Mouse (Mus musculus) forebrain, embryonic 15.5 days (tissue): ENCODE results near the gene Ankrd13d. TPM values are rescaled to one million over a fixed set of nuclear protein-coding genes. Genes with fewer than 3 reads are reported as not detected.
A peak's percentile ranks its signal among the peaks of the same experiment; 100 is the strongest.
"Not testable (repeated sequence)": the region's sequence is repeated elsewhere in the genome, so short reads cannot be mapped to it uniquely, and the experiment has no call there.

Experiments used
- ATAC-seq: fragments of 200-750 bp; cut with Nextera tagmentation; replicated peaks from 2 replicates; pipeline ENCODE4 v1.8.0; 2017; ENCODE audit warnings: mild to moderate bottlenecking, moderate TSS enrichment, moderate library complexity
- H3K27ac ChIP-seq: fragments of 300-500 bp; sonication (generic); replicated peaks from 2 replicates; pipeline ENCODE4 v1.5.1; 2015; ENCODE audit warnings: mild to moderate bottlenecking, inconsistent platforms
- H3K27me3 ChIP-seq: fragments of 300-500 bp; sonication (generic); 2 replicates; pipeline ENCODE4 v1.6.1; 2015; ENCODE audit warnings: inconsistent platforms
- H3K36me3 ChIP-seq: fragments of 300-500 bp; sonication (generic); 2 replicates; pipeline ENCODE4 v1.6.1; 2015; ENCODE audit warnings: mild to moderate bottlenecking, inconsistent platforms
- H3K4me1 ChIP-seq: fragments of 300-500 bp; sonication (generic); 2 replicates; pipeline ENCODE4 v1.6.1; 2015; ENCODE audit warnings: inconsistent platforms
- H3K4me2 ChIP-seq: fragments of 300-500 bp; sonication (generic); replicated peaks from 2 replicates; pipeline ENCODE4 v1.6.1; 2015; ENCODE audit warnings: mild to moderate bottlenecking, inconsistent platforms
- H3K4me3 ChIP-seq: fragments of 300-500 bp; sonication (generic); 2 replicates; pipeline ENCODE4 v1.5.1; 2015; ENCODE audit warnings: mild to moderate bottlenecking, inconsistent platforms
- H3K9ac ChIP-seq: fragments of 300-500 bp; sonication (generic); replicated peaks from 2 replicates; pipeline ENCODE4 v1.6.1; 2015; ENCODE audit warnings: mild to moderate bottlenecking, inconsistent platforms
- H3K9me3 ChIP-seq: fragments of 300-500 bp; sonication (generic); 2 replicates; pipeline ENCODE4 v1.6.1; 2016; ENCODE audit warnings: inconsistent platforms
- WGBS: fragments of 180-500 bp; shearing (Covaris S2); methylation state at CpG from one replicate; pipeline ENCODE4 v1.1.7; 2015; ENCODE audit warnings: mixed read lengths; 5-methylcytosine and 5-hydroxymethylcytosine counted together
- polyA plus RNA-seq: library from polyadenylated mRNA; unstranded; fragments of >200 nt; fragmentation: Nextera tagmentation; extraction: Ambion mirVana; gene quantifications from 2 replicates; pipeline ENCODE4 v1.2.1, GENCODE M21; 2015

The Ankrd13d gene
- polyA plus RNA-seq, 1 experiment from 2014 or later = 26.2 TPM

- Histone ChIP-seq H3K4me3 (no peak overlapping the region), H3K9ac (no peak overlapping the region), H3K27me3 (no peaks in the 10 kb centered on the region), H3K4me2 (no peak overlapping the region), H3K4me1 (peaks cover 6% of the 10 kb centered on the region), H3K36me3 (no peaks in the 10 kb centered on the region), H3K27ac (no peak overlapping the region), H3K9me3 (no peaks in the 10 kb centered on the region)
- 72% methylated on average over 11 of the region's 11 CpGs for WGBS
- no peak for ATAC-seq
Observed at GRCm38 (mm10) chr19:4255583-4256162, 27.3 kb downstream of the Ankrd13d start.

GRCm38 (mm10) chr19:4254230-4254629, 28.7 kb downstream of the Ankrd13d start:
- Histone ChIP-seq H3K27me3 (no peaks in the 10 kb centered on the region), H3K4me3 (no peak overlapping the region), H3K36me3 (no peaks in the 10 kb centered on the region), H3K4me1 (peaks cover 6% of the 10 kb centered on the region), H3K27ac (no peak overlapping the region), H3K9ac (no peak overlapping the region), H3K9me3 (no peaks in the 10 kb centered on the region), H3K4me2 (no peak overlapping the region)
- WGBS = 87% methylated on average over 7 of the region's 7 CpGs
- ATAC-seq = no peak

- H3K27me3 ChIP-seq, H3K36me3 ChIP-seq, H3K27ac ChIP-seq, H3K9ac ChIP-seq, ATAC-seq, H3K4me2 ChIP-seq, H3K4me3 ChIP-seq, H3K9me3 ChIP-seq, H3K4me1 ChIP-seq: not testable (repeated sequence)
- WGBS = 82% methylated on average over 1 of the region's 1 CpGs
Observed at GRCm38 (mm10) chr19:4248683-4249082, 34.3 kb downstream of the Ankrd13d start.

- no peak overlapping the region for H3K4me3 ChIP-seq
- no peak overlapping the region for H3K9ac ChIP-seq
- ATAC-seq = no peak
- no peaks in the 10 kb centered on the region for H3K36me3 ChIP-seq
- no peak overlapping the region for H3K27ac ChIP-seq
- WGBS = 60% methylated on average over 1 of the region's 1 CpGs
- no peaks in the 10 kb centered on the region for H3K27me3 ChIP-seq
- H3K9me3 ChIP-seq = no peaks in the 10 kb centered on the region
- no peak overlapping the region for H3K4me2 ChIP-seq
- H3K4me1 ChIP-seq = no peaks in the 10 kb centered on the region
Observed at GRCm38 (mm10) chr19:4247010-4247409, 35.9 kb downstream of the Ankrd13d start.

GRCm38 (mm10) chr19:4244775-4245174, 38.2 kb downstream of the Ankrd13d start:
- H3K4me1 ChIP-seq = no peaks in the 10 kb centered on the region
- WGBS = 86% methylated on average over 6 of the region's 6 CpGs
- no peak for ATAC-seq
- no peaks in the 10 kb centered on the region for H3K9me3 ChIP-seq
- no peak overlapping the region for H3K4me3 ChIP-seq
- no peaks in the 10 kb centered on the region for H3K36me3 ChIP-seq
- H3K9ac ChIP-seq = no peak overlapping the region
- no peaks in the 10 kb centered on the region for H3K27me3 ChIP-seq
- H3K27ac ChIP-seq = no peak overlapping the region
- no peak overlapping the region for H3K4me2 ChIP-seq

- ATAC-seq = no peak
- H3K4me3 ChIP-seq = no peak overlapping the region
- no peak overlapping the region for H3K9ac ChIP-seq
- H3K4me1 ChIP-seq = no peaks in the 10 kb centered on the region
- no peaks in the 10 kb centered on the region for H3K27me3 ChIP-seq
- no peak overlapping the region for H3K4me2 ChIP-seq
- no peaks in the 10 kb centered on the region for H3K36me3 ChIP-seq
- 64% methylated on average over 3 of the region's 3 CpGs for WGBS
- no peak overlapping the region for H3K27ac ChIP-seq
- H3K9me3 ChIP-seq = no peaks in the 10 kb centered on the region
Observed at GRCm38 (mm10) chr19:4242416-4242815, 40.5 kb downstream of the Ankrd13d start.

- H3K36me3 ChIP-seq = no peaks in the 10 kb centered on the region
- no peaks in the 10 kb centered on the region for H3K27me3 ChIP-seq
- no peak for ATAC-seq
- no peak overlapping the region for H3K4me2 ChIP-seq
- H3K4me3 ChIP-seq = no peak overlapping the region
- no peaks in the 10 kb centered on the region for H3K4me1 ChIP-seq
- H3K9me3 ChIP-seq = no peaks in the 10 kb centered on the region
- H3K27ac ChIP-seq = no peak overlapping the region
- WGBS = 72% methylated on average over 8 of the region's 8 CpGs
- no peak overlapping the region for H3K9ac ChIP-seq
Observed at GRCm38 (mm10) chr19:4240247-4240668, 42.7 kb downstream of the Ankrd13d start.

- Histone ChIP-seq H3K4me1 (peaks cover 13% of the 10 kb centered on the region), H3K4me3 (no peak overlapping the region), H3K27me3 (peaks cover 8% of the 10 kb centered on the region), H3K27ac (no peak overlapping the region), H3K4me2 (no peak overlapping the region), H3K9me3 (no peaks in the 10 kb centered on the region), H3K9ac (no peak overlapping the region), H3K36me3 (no peaks in the 10 kb centered on the region)
- no peak for ATAC-seq
- 83% methylated on average over 4 of the region's 4 CpGs for WGBS
Observed at GRCm38 (mm10) chr19:4234548-4234947, 48.4 kb downstream of the Ankrd13d start.

GRCm38 (mm10) chr19:4232651-4233050, 50.3 kb downstream of the Ankrd13d start:
- peak overlapping the region; percentile 81 for H3K4me2 ChIP-seq
- peaks cover 18% of the 10 kb centered on the region for H3K27me3 ChIP-seq
- H3K4me3 ChIP-seq = peak overlapping the region; percentile 64; the same call in 1 of the 2 replicates
- H3K4me1 ChIP-seq = peaks cover 13% of the 10 kb centered on the region
- H3K36me3 ChIP-seq = no peaks in the 10 kb centered on the region
- no peaks in the 10 kb centered on the region for H3K9me3 ChIP-seq
- 82% methylated on average over 7 of the region's 7 CpGs for WGBS
- ATAC-seq = no peak
- H3K9ac ChIP-seq = peak overlapping the region; percentile 70
- H3K27ac ChIP-seq = no peak overlapping the region

- 30% methylated on average over 2 of the region's 2 CpGs for WGBS
- Histone ChIP-seq H3K4me3 (peak overlapping the region; percentile 64), H3K36me3 (no peaks in the 10 kb centered on the region), H3K9me3 (no peaks in the 10 kb centered on the region), H3K27ac (peak overlapping the region; percentile 73; the same call in 1 of the 2 replicates), H3K4me2 (peak overlapping the region; percentile 81), H3K27me3 (peaks cover 18% of the 10 kb centered on the region), H3K4me1 (peaks cover 13% of the 10 kb centered on the region), H3K9ac (peak overlapping the region; percentile 70)
- no peak for ATAC-seq
Observed at GRCm38 (mm10) chr19:4232186-4232572, 50.8 kb downstream of the Ankrd13d start.

GRCm38 (mm10) chr19:4231253-4232185, 51.4 kb downstream of the Ankrd13d start, which contains the start of gene Pold4:
TSS of gene Pold4 (plus strand) at chr19:4231899.
- Histone ChIP-seq H3K36me3 (no peaks in the 10 kb centered on the region), H3K27me3 (peaks cover 18% of the 10 kb centered on the region), H3K4me3 (peak within 1 kb of the TSS; percentile 64), H3K4me1 (peaks cover 13% of the 10 kb centered on the region), H3K9me3 (no peaks in the 10 kb centered on the region), H3K9ac (peak within 1 kb of the TSS; percentile 70), H3K27ac (peak within 1 kb of the TSS; percentile 73; the same call in 1 of the 2 replicates), H3K4me2 (peak within 1 kb of the TSS; percentile 81)
- peak; percentile 93 for ATAC-seq
- 11% methylated on average over 26 of the region's 26 CpGs for WGBS

GRCm38 (mm10) chr19:4230415-4230814, 52.5 kb downstream of the Ankrd13d start:
- peaks cover 18% of the 10 kb centered on the region for H3K27me3 ChIP-seq
- H3K9ac ChIP-seq = no peak overlapping the region
- no peak overlapping the region for H3K4me2 ChIP-seq
- no peak for ATAC-seq
- no peak overlapping the region for H3K4me3 ChIP-seq
- H3K27ac ChIP-seq = no peak overlapping the region
- H3K9me3 ChIP-seq = no peaks in the 10 kb centered on the region
- no peaks in the 10 kb centered on the region for H3K36me3 ChIP-seq
- WGBS = 72% methylated on average over 8 of the region's 8 CpGs
- H3K4me1 ChIP-seq = peaks cover 13% of the 10 kb centered on the region
